Mouse (Mus musculus) liver, embryonic 12.5 days (tissue): ENCODE measurements around the gene Lasp1. TPM values are rescaled to one million over a fixed set of nuclear protein-coding genes. Genes with fewer than 3 reads are reported as not detected.
A peak's percentile ranks its signal among the peaks of the same experiment; 100 is the strongest.

Experiments used
- ATAC-seq: fragments of 200-750 bp; cut with Nextera tagmentation; 2 replicates; pipeline ENCODE4 v1.8.0; 2017; ENCODE audit warnings: moderate number of reproducible peaks, mild to moderate bottlenecking, moderate library complexity
- H3K27ac ChIP-seq: fragments of 300-500 bp; sonication (generic); 2 replicates; pipeline ENCODE4 v1.5.1; 2016; ENCODE audit warnings: mild to moderate bottlenecking
- H3K27me3 ChIP-seq: fragments of 300-500 bp; sonication (generic); replicated peaks from 2 replicates; pipeline ENCODE4 v1.6.1; 2016; ENCODE audit warnings: mild to moderate bottlenecking, moderate library complexity
- H3K36me3 ChIP-seq: fragments of 300-500 bp; sonication (generic); 2 replicates; pipeline ENCODE4 v1.6.1; 2016; ENCODE audit warnings: mild to moderate bottlenecking, moderate library complexity
- H3K4me1 ChIP-seq: fragments of 300-500 bp; sonication (generic); 2 replicates; pipeline ENCODE4 v1.6.1; 2016
- H3K4me2 ChIP-seq: fragments of 300-500 bp; sonication (generic); 2 replicates; pipeline ENCODE4 v1.6.1; 2016; ENCODE audit warnings: mild to moderate bottlenecking, moderate library complexity
- H3K4me3 ChIP-seq: fragments of 300-500 bp; sonication (generic); 2 replicates; pipeline ENCODE4 v1.5.1; 2016; ENCODE audit warnings: mild to moderate bottlenecking, moderate library complexity
- H3K9ac ChIP-seq: fragments of 300-500 bp; sonication (generic); 2 replicates; pipeline ENCODE4 v1.6.1; 2016; ENCODE audit warnings: mild to moderate bottlenecking, moderate library complexity
- H3K9me3 ChIP-seq: fragments of 300-500 bp; sonication (generic); replicated peaks from 2 replicates; pipeline ENCODE4 v1.6.1; 2016; ENCODE audit warnings: mild to moderate bottlenecking, moderate library complexity
- WGBS: fragments of 180-500 bp; shearing (Covaris S2); methylation state at CpG from one replicate; pipeline ENCODE4 v1.1.7; 2016; ENCODE audit not compliant: insufficient replicate concordance; 5-methylcytosine and 5-hydroxymethylcytosine counted together
- polyA plus RNA-seq: library from polyadenylated mRNA; unstranded; fragments of >200 nt; fragmentation: Nextera tagmentation; extraction: Ambion mirVana; gene quantifications from 2 replicates; pipeline ENCODE4 v1.2.1, GENCODE M21; 2016

Gene Lasp1
- polyA plus RNA-seq, 1 experiment from 2014 or later, result 37.6 TPM

DNA sequence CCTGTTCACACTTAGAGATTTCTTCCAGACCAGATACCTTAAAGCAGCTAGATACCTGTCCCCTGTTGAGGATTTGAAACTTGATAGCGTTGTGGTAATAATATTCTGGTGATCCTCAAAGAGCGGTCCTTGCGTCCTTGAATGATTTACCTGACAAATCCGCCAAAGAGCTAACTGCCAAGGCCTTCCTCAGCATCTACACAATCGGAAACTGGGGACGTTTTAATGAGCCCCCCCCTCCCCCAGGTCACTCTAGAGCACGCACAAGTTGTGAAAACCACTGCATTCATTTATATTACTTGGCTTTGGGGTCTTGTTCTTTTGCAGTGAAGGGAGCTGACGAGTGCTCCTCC is 741 bp upstream of the Lasp1 start:
- 38% methylated on average over 8 of the region's 8 CpGs for WGBS
- no peak overlapping the region for H3K27ac ChIP-seq
- ATAC-seq, result no peak
- H3K36me3 ChIP-seq, result no peaks in the 10 kb centered on the region
- peaks cover 62% of the 10 kb centered on the region for H3K4me1 ChIP-seq
- peak overlapping the region; percentile 98 for H3K4me2 ChIP-seq
- no peaks in the 10 kb centered on the region for H3K27me3 ChIP-seq
- H3K9ac ChIP-seq, result no peak overlapping the region
- H3K4me3 ChIP-seq, result peak overlapping the region; percentile 29; the same call in 1 of the 2 replicates
- H3K9me3 ChIP-seq, result no peaks in the 10 kb centered on the region

DNA sequence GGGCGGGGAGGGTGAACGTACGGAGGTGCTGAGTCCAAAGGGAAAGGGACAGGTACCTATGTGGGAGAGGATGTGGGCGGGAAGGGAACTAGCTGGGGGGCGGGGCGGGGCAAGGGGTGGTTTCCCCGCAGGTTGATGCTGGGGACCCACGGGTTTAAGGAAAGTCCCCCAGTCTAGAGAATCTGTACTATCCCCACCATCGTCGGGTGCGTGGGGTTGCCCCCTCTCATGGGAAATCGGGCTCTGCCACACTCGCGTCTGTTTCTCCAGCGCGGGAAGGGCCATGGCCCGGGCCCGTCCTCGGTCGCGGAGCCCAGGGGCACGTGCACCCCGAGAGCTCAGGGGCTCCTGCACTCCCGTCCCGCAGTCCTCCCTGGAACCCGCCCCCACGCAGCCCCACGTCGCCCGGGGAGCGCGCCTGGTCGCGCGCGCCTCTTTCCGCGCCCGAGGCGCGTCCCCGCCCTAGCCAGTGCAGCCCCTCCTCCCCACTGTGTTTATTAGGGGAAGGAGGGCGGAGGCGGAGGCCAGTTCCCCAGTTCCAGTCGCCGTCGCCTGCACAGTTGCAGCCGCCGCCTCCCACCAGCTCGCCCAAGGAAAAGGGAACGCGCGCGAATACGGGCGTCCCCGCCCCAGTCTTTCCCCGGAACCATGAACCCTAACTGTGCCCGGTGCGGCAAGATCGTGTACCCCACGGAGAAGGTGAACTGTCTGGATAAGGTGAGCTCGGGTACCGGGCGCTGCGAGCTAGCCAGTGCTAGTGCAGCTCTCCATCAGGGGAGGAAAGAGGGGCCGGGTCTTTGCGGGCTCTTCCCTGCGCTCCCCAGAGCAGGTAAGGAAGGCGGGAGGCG is 570 bp downstream of the Lasp1 start:
- Histone ChIP-seq H3K27me3 (no peaks in the 10 kb centered on the region), H3K36me3 (no peaks in the 10 kb centered on the region), H3K4me1 (peaks cover 71% of the 10 kb centered on the region), H3K4me3 (peak overlapping the region; percentile 69), H3K9ac (peak overlapping the region; percentile 77), H3K27ac (peak overlapping the region; percentile 85), H3K4me2 (peak overlapping the region; percentile 98), H3K9me3 (no peaks in the 10 kb centered on the region)
- ATAC-seq, result peak; percentile 76
- WGBS, result under 1% methylated on average over 69 of the region's 71 CpGs

DNA sequence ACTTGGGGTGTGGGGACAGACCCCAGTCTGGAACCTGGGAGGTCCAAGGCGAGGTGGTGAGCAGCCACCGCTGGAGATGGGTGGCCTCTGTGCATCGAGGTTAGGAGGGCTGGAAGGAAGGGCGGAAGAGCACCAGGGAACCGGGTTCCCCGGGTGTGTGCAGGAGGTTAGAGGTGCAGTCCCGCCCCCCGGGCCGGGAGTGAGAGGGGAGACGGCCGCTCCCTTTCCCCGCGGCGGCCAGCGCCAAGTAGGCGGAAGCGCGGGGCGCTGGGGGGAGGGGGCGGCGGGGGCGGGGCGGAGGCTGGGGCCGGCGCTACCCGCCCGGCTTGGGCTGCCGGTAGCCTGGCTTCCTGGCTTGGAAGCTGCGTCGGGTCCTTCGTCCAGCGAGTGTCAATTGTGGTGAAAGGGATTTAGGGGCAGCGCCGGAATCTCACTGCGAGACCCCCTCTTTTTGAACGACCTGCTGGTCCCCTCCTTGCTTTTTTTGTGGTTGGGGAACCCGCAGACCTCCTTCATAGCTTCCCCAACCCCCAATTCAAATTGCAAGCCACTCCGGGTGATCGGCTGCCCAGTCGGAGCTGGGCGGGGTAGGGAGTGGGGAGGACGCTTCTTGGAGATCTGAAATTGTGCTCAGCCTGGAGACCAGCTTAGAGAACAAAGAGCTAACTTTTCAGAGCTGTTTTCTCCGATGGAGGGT is 1.3 kb downstream of the Lasp1 start:
- Histone ChIP-seq H3K4me3 (peak overlapping the region; percentile 69), H3K27me3 (no peaks in the 10 kb centered on the region), H3K4me1 (peaks cover 78% of the 10 kb centered on the region), H3K36me3 (no peaks in the 10 kb centered on the region), H3K9me3 (no peaks in the 10 kb centered on the region), H3K4me2 (peak overlapping the region; percentile 98), H3K27ac (peak overlapping the region; percentile 85), H3K9ac (peak overlapping the region; percentile 77)
- WGBS, result under 1% methylated on average over 39 of the region's 43 CpGs
- ATAC-seq, result peak; percentile 62

DNA sequence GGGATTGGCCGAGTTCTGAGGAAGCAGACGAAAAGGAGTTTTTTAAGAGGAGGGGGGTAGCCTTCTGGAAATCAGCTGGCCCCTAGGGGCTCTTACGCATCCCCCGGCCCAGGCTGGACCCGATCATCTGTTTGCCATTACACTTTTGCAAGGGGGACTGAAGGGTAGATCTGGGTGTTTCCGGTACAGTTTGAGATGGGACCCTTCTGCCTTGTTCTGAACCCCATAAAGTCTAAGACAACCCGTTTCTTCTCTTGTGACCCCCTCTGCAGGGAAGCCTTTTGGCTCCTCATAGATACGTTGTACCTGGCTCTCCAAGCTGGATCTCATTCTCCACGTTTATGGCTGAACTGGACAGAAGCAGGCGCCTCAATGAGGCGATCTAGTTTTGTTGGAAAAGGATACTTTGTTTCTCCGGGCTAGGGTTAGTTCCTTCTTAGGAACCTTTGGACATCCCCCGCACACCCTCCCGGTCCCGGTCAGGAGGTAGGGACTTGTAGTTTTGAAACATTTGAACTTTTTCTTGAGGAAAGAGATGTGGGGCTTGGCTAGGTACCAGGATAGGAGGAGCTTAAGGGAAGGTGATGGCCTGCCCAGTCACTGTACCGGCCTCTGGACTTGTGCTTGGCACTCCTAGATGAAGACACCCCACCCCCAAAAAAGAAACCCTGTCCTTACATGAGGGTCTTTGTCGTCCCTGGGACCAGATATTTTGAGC is 2.0 kb downstream of the Lasp1 start:
- 9% methylated on average over 17 of the region's 17 CpGs for WGBS
- peak overlapping the region; percentile 77 for H3K9ac ChIP-seq
- peak overlapping the region; percentile 98 for H3K4me2 ChIP-seq
- ATAC-seq, result no peak
- H3K4me1 ChIP-seq, result peaks cover 86% of the 10 kb centered on the region
- peak overlapping the region; percentile 85 for H3K27ac ChIP-seq
- no peaks in the 10 kb centered on the region for H3K9me3 ChIP-seq
- H3K4me3 ChIP-seq, result peak overlapping the region; percentile 69
- H3K27me3 ChIP-seq, result no peaks in the 10 kb centered on the region
- H3K36me3 ChIP-seq, result no peaks in the 10 kb centered on the region

DNA sequence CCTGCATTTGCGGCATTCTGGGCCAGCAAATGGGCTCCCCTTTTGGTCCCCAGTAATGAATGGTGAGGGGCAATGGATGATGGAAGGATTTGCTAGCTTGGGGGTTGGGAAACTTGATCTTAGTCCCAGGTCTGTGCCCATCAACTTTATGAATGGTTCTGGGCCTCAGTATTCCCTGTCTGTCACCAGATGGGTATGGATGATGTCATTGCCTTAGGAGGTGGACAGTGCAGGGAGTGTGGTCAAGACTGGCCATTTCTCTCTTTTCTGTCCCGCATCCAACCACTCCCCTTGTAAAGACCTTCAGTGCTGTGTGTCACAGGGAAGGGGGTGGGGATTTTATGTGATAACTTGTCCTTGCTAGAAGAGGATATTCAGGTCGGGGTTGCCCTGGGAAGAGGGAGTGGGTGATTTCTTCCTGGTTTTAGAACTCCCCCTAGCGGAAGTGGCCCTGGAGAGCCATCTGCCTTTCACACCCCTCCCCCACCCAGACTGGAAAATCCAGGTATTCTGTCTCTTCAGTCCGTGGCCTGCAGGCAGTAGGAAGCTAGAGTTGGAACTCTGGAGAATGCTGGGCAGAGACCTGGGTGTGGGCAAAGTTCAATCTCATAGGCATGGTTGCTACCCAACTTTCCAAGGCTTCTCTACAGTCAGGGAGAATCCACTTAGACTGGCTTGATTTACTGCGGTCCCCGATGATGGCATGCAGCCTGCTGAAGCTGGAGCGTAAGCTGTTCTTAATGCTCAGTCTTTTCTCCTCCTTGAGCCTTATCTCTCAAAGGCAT is 2.8 kb downstream of the Lasp1 start:
- peaks cover under 1% of the 10 kb centered on the region; the same call in 1 of the 2 replicates for H3K36me3 ChIP-seq
- H3K9me3 ChIP-seq, result no peaks in the 10 kb centered on the region
- peak overlapping the region; percentile 69 for H3K4me3 ChIP-seq
- peaks cover 90% of the 10 kb centered on the region for H3K4me1 ChIP-seq
- WGBS, result 24% methylated on average over 8 of the region's 8 CpGs
- H3K27ac ChIP-seq, result peak overlapping the region; percentile 10; the same call in 1 of the 2 replicates
- no peak for ATAC-seq
- H3K27me3 ChIP-seq, result no peaks in the 10 kb centered on the region
- peak overlapping the region; percentile 98 for H3K4me2 ChIP-seq
- peak overlapping the region; percentile 77 for H3K9ac ChIP-seq

DNA sequence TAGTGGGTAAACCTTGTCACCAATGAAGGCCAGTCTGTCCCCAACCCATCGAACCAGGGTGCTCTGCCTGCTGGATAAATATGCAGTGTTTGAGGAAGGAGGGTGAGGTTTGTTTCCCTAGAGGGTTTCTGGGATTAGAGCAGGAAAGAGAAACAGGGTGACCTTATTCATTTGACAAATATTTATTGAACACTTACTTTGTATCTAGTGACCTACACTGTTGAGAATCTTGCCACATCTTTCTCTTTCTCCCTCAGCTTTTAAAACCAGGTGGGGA is 3.3 kb downstream of the Lasp1 start:
- ATAC-seq, result no peak
- Histone ChIP-seq H3K4me3 (no peak overlapping the region), H3K9ac (no peak overlapping the region)

DNA sequence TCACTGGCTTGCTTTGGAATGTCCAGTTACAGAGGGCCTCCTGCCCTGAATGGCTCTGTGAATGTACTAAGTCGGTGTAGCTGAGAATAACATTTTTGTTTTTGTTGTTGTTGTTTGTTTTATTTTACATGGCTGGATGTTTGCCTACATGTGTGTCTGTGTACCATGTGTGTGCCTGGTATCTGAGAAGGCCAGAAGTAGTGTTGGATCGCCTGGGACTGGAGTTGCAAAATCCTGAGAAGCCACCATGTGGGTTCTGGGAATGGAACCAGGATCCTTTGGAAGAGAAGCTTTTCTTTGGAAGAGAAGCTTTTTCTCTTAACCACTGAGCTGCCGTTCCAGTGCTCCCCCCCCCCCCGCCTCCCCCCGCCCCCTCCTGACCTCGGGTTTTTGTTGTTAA is 3.7 kb downstream of the Lasp1 start:
- no peak for ATAC-seq
- H3K4me3 ChIP-seq, result no peak overlapping the region
- WGBS, result 56% methylated on average over 6 of the region's 6 CpGs
- peaks cover 5% of the 10 kb centered on the region for H3K36me3 ChIP-seq
- no peaks in the 10 kb centered on the region for H3K9me3 ChIP-seq
- no peaks in the 10 kb centered on the region for H3K27me3 ChIP-seq
- peaks cover 91% of the 10 kb centered on the region for H3K4me1 ChIP-seq
- no peak overlapping the region for H3K9ac ChIP-seq
- H3K4me2 ChIP-seq, result 0 out of 2 replicates have a peak overlapping the region, but pooled peaks have one; percentile 98
- H3K27ac ChIP-seq, result peak overlapping the region; percentile 38; the same call in 1 of the 2 replicates

More for the DNA sequence above, 3.3 kb downstream of the Lasp1 start:
- peaks cover 5% of the 10 kb centered on the region for H3K36me3 ChIP-seq
- no peaks in the 10 kb centered on the region for H3K9me3 ChIP-seq
- H3K27ac ChIP-seq, result 0 out of 2 replicates have a peak overlapping the region, but pooled peaks have one; percentile 10
- H3K4me2 ChIP-seq, result peak overlapping the region; percentile 98
- peaks cover 91% of the 10 kb centered on the region for H3K4me1 ChIP-seq
- WGBS, result 10% methylated on average over 1 of the region's 1 CpGs
- H3K27me3 ChIP-seq, result no peaks in the 10 kb centered on the region

DNA sequence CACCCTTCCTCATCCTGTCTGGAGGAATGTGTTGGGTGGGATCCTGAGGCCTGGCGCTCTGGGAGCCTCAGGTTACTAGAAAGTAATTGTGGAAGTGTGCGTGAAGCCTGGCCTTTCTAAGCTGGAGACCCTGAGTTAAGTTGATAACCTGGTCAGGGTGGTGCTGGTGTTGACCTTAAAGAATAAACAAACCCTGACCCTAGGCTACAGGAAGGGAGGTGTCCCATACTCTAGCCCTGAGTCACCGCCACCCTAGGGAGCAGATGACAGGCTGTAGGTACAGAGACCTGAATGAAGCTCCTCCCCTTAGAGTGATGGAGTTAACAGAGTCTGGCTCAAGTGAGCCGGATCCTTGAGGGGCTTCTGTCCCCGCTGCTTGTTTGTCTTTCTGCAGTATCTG is 5.0 kb downstream of the Lasp1 start:
- H3K9ac ChIP-seq, result no peak overlapping the region
- WGBS, result 51% methylated on average over 5 of the region's 5 CpGs
- H3K36me3 ChIP-seq, result peaks cover 13% of the 10 kb centered on the region
- H3K4me1 ChIP-seq, result peaks cover 93% of the 10 kb centered on the region
- ATAC-seq, result no peak
- no peak overlapping the region for H3K4me3 ChIP-seq
- H3K27me3 ChIP-seq, result no peaks in the 10 kb centered on the region
- no peaks in the 10 kb centered on the region for H3K9me3 ChIP-seq
- H3K27ac ChIP-seq, result peak overlapping the region; percentile 32; the same call in 1 of the 2 replicates
- H3K4me2 ChIP-seq, result no peak overlapping the region

DNA sequence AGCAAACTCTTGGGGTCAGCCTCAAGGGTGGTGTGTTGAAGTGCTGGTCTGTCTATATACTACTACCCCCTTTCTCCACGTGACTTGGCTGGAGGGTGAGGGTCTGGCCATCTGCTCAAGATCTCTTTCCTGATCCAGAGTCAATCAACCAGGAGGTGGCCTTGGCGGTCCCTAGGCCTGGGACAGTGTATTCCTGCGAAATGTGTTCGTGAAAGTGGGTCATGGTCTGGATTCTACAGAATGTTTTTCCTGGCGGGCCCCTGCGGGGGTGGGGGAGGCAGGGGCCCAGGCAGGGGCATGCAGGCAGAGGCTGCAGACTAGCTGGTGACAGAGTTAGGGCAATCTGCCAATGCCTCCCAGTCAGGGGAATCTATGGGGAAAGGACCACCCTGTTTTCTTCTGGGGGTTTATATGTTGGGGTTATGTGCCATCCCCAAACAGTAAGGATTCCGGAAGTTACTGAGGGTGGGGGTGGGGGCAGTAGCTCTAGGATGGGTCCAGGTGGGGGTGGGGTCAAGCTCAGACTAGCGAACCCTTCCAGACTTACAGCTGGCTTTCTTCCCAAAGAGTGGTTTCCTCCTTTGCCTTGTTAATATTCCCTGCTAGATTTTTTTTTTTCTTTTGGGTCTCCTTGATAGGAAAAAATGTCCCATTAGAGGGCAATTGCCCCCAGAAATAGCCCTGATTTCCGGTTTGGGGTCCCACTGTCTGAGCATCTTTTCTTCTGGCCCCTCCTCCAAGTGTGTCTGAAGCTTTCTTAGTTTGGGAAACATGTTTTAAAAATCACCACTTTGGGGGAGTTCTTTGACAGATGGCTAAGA is 6.3 kb downstream of the Lasp1 start:
- Histone ChIP-seq H3K9ac (no peak overlapping the region), H3K4me1 (peaks cover 92% of the 10 kb centered on the region), H3K4me2 (peak overlapping the region; percentile 21), H3K27ac (peak overlapping the region; percentile 55), H3K9me3 (no peaks in the 10 kb centered on the region), H3K4me3 (no peak overlapping the region), H3K27me3 (no peaks in the 10 kb centered on the region), H3K36me3 (peaks cover 21% of the 10 kb centered on the region)
- 41% methylated on average over 9 of the region's 9 CpGs for WGBS
- ATAC-seq, result no peak

DNA sequence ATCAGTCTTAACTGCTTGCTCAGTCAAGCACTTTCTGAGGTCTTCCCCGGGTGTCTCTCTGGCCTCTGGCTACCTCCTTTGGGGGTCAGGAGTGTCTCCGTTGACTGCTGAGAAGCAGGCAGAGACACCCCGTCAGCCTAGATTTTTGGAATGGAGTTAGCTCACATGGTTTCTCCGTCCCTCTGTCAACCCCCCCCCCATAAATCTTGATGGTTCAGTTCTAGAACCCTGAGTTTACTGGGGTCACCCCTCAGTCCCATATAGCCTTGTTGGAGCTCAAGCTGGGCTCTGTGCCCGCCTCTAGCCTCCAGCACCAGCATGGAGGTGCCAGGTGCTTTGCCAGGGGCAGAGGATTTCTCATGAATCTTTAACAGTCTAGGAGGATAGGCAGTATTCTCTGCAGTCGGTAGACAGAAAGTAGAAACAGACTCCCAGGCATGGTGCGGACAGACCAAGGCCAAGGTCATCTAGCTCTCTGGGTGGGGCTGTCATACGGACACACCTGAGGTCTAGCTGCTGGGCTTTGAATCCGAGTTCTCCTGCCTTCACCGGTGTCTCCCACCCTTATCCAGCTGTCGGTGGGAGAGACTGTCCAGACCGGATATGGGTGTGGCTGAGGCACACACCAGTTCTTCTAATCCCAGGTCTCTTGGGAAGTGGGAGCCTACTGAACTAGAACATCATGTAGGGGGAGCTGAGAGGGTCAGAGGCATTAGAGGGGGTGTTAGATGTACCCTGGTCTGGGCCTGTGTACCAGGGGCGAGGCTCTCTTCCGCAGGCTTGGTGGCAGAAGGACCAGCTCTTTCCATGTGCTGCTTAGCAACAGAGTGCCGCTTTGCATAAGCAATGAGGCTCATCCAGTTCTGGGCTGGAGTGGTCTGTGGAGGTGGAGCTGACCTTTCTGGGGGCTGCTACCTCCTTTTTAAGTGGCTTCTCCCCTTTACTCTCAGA is 7.1 kb downstream of the Lasp1 start:
- Histone ChIP-seq H3K27ac (peak overlapping the region; percentile 55), H3K4me3 (no peak overlapping the region), H3K9me3 (no peaks in the 10 kb centered on the region), H3K4me2 (0 out of 2 replicates have a peak overlapping the region, but pooled peaks have one; percentile 21), H3K4me1 (peaks cover 92% of the 10 kb centered on the region), H3K9ac (no peak overlapping the region), H3K27me3 (no peaks in the 10 kb centered on the region), H3K36me3 (peaks cover 24% of the 10 kb centered on the region)
- WGBS, result 55% methylated on average over 15 of the region's 15 CpGs
- no peak for ATAC-seq
